Mouse (Mus musculus) CH12.LX (cell line): Measurements from ENCODE around the gene Cnnm3. TPM values are rescaled to one million over a fixed set of nuclear protein-coding genes. Genes with fewer than 3 reads are reported as not detected.

Experiments used
- DNase-seq: peaks from one replicate; pipeline ENCODE4 v3.0.0-alpha.2; 2013; ENCODE audit errors: extremely low read depth
- H3K27ac ChIP-seq: 2 replicates; pipeline ENCODE4 v1.5.1; 2012; ENCODE audit warnings: low read depth, mild to moderate bottlenecking, control low read depth, moderate library complexity; ENCODE audit not compliant: insufficient read depth
- H3K27me3 ChIP-seq: replicated peaks from 2 replicates; pipeline ENCODE3; 2012; ENCODE audit warnings: inconsistent platforms
- H3K36me3 ChIP-seq, 2 experiments: replicated peaks in 1 of 2; 2 replicates each; pipeline versions ENCODE3 to v1.6.1; 2012; ENCODE audit warnings: inconsistent platforms in 1 of 2, low read length in 1 of 2, mild to moderate bottlenecking in 1 of 2, mixed read lengths in 1 of 2, moderate library complexity in 1 of 2; ENCODE audit not compliant: control insufficient read depth in 1 of 2, insufficient read depth in 1 of 2
- H3K4me1 ChIP-seq, 2 experiments: 2 replicates each; pipeline ENCODE4 v1.6.1; 2012; ENCODE audit warnings: inconsistent platforms in 1 of 2, moderate library complexity in 1 of 2; ENCODE audit not compliant: insufficient read depth in 2 of 2, control insufficient read depth in 1 of 2
- H3K4me2 ChIP-seq: 2 replicates; pipeline ENCODE4 v1.6.1; 2012; ENCODE audit warnings: low read depth, mild to moderate bottlenecking, control low read depth; ENCODE audit not compliant: poor library complexity, insufficient read depth, severe bottlenecking
- H3K4me3 ChIP-seq, 3 experiments: fragments of 150-350 bp in 1 of 3; sonication (generic) in 1 of 3; replicated peaks in 1 of 3; 2 replicates each; pipeline versions ENCODE3 to v1.5.1; 2011 to 2012; ENCODE audit warnings: low read depth in 2 of 3, low read length in 2 of 3, mild to moderate bottlenecking in 2 of 3, moderate library complexity in 2 of 3, control low read depth in 1 of 3, improper control_type of control experiment in 1 of 3, inconsistent platforms in 1 of 3, mixed read lengths in 1 of 3; ENCODE audit not compliant: poor library complexity in 1 of 3
- H3K79me2 ChIP-seq: replicated peaks from 2 replicates; pipeline ENCODE4 v1.6.1; 2012; ENCODE audit warnings: mild to moderate bottlenecking, moderate library complexity; ENCODE audit not compliant: control insufficient read depth, poor library complexity, insufficient read depth, severe bottlenecking; ENCODE audit errors: extremely low read depth
- H3K9ac ChIP-seq: 2 replicates; pipeline ENCODE4 v1.6.1; 2012; ENCODE audit warnings: low read depth, mild to moderate bottlenecking, control low read depth, moderate library complexity; ENCODE audit not compliant: insufficient read depth
- H3K9me3 ChIP-seq: replicated peaks from 2 replicates; pipeline ENCODE3; 2012; ENCODE audit warnings: low read length, inconsistent platforms, mixed read lengths
- CTCF ChIP-seq, 2 experiments: IDR thresholded peaks in 1 of 2; conservative IDR thresholded peaks in 1 of 2; 2 replicates each; pipeline ENCODE4 v1.5.1; 2011 to 2012; ENCODE audit warnings: low read depth in 2 of 2, low read length in 2 of 2, improper control_type of control experiment in 1 of 2, inconsistent platforms in 1 of 2, mild to moderate bottlenecking in 1 of 2, moderate library complexity in 1 of 2
- E2F4 ChIP-seq: IDR thresholded peaks from 2 replicates; pipeline ENCODE4 v1.6.1; 2011; ENCODE audit warnings: low read depth, low read length, improper control_type of control experiment; ENCODE audit not compliant: insufficient replicate concordance
- GABPA ChIP-seq: IDR thresholded peaks from 2 replicates; pipeline ENCODE4 v1.6.1; 2012; ENCODE audit warnings: low read depth, low read length, improper control_type of control experiment, inconsistent platforms; ENCODE audit not compliant: insufficient replicate concordance
- IRF4 ChIP-seq: IDR thresholded peaks from 2 replicates; pipeline ENCODE4 v1.6.1; 2014; ENCODE audit warnings: low read depth, mild to moderate bottlenecking, inconsistent platforms, low read length, improper control_type of control experiment
- JUN ChIP-seq: IDR thresholded peaks from 2 replicates; pipeline ENCODE4 v1.6.1; 2011; ENCODE audit warnings: low read depth, mild to moderate bottlenecking, low read length, improper control_type of control experiment, moderate library complexity; ENCODE audit not compliant: insufficient read depth
- KAT2A ChIP-seq: IDR thresholded peaks from 2 replicates; pipeline ENCODE4 v1.6.1; 2012; ENCODE audit warnings: low read length, improper control_type of control experiment, inconsistent platforms; ENCODE audit not compliant: insufficient replicate concordance
- MAX ChIP-seq: IDR thresholded peaks from 2 replicates; pipeline ENCODE4 v1.6.1; 2011; ENCODE audit warnings: low read length, improper control_type of control experiment
- MXI1 ChIP-seq: IDR thresholded peaks from 2 replicates; pipeline ENCODE4 v1.6.1; 2011; ENCODE audit warnings: mild to moderate bottlenecking, low read depth, low read length, improper control_type of control experiment
- MYC ChIP-seq: IDR thresholded peaks from 2 replicates; pipeline ENCODE4 v1.6.1; 2011; ENCODE audit warnings: low read depth, mild to moderate bottlenecking, improper control_type of control experiment, low read length
- PAX5 ChIP-seq: IDR thresholded peaks from 2 replicates; pipeline ENCODE4 v1.6.1; 2012; ENCODE audit warnings: low read length, inconsistent platforms, mixed read lengths
- POLR2AphosphoS2 ChIP-seq: IDR thresholded peaks from 2 replicates; pipeline ENCODE4 v1.6.1; 2011; ENCODE audit warnings: low read depth, low read length, improper control_type of control experiment
- RAD21 ChIP-seq: IDR thresholded peaks from 2 replicates; pipeline ENCODE4 v1.6.1; 2011; ENCODE audit warnings: low read depth, mild to moderate bottlenecking, low read length, improper control_type of control experiment, moderate library complexity
- SIN3A ChIP-seq: IDR thresholded peaks from 2 replicates; pipeline ENCODE4 v1.6.1; 2012; ENCODE audit warnings: low read length, improper control_type of control experiment, inconsistent platforms
- TCF12 ChIP-seq: IDR thresholded peaks from 2 replicates; pipeline ENCODE4 v1.6.1; 2014; ENCODE audit warnings: low read depth, mild to moderate bottlenecking, inconsistent platforms, low read length, improper control_type of control experiment
- USF1 ChIP-seq: IDR thresholded peaks from 2 replicates; pipeline ENCODE4 v1.6.1; 2014; ENCODE audit warnings: low read depth, mild to moderate bottlenecking, inconsistent platforms, low read length, improper control_type of control experiment
- USF2 ChIP-seq: conservative IDR thresholded peaks from 2 replicates; pipeline ENCODE4 v1.6.1; 2011; ENCODE audit warnings: low read depth, low read length, improper control_type of control experiment
- ZNF384 ChIP-seq: IDR thresholded peaks from 2 replicates; pipeline ENCODE4 v1.6.1; 2012; ENCODE audit warnings: low read depth, low read length, improper control_type of control experiment, inconsistent platforms
- dilution Hi-C: fragments of 300-500 bp; cut with MboI; formaldehyde crosslinking; loops from 2 replicates; pipeline ENCODE4 v1.14.3; 2020; ENCODE audit warnings: low sequenced_read_pairs; ENCODE audit not compliant: extremely low pct_unique_long_range_greater_than_20kb, extremely low pct_ligation_motif_present
- in situ Hi-C: fragments of 300-500 bp; cut with MboI; formaldehyde crosslinking; loops from 3 replicates; pipeline ENCODE4 v1.14.3; 2019; ENCODE audit warnings: low sequenced_read_pairs, low pct_ligation_motif_present, low pct_unique_long_range_greater_than_20kb, mixed read lengths
- polyA plus RNA-seq: library from polyadenylated mRNA; unstranded; fragments of >175 nt; gene quantifications from 2 replicates; pipeline ENCODE4 v1.2.1, GENCODE M21; 2012; ENCODE audit warnings: low read depth; ENCODE audit not compliant: insufficient read length
- total RNA-seq, 2 experiments: library from RNA; depleted of rRNA; stranded (reverse); fragments of 300-350 nt in 1 of 2; fragments of >200 nt in 1 of 2; gene quantifications; 2 replicates each; pipeline ENCODE4 v1.2.3; 2012 to 2014

Gene Cnnm3
- total and polyA plus RNA-seq, 3 experiments = 3.0 to 9.2 (median 8.8) TPM

DNA sequence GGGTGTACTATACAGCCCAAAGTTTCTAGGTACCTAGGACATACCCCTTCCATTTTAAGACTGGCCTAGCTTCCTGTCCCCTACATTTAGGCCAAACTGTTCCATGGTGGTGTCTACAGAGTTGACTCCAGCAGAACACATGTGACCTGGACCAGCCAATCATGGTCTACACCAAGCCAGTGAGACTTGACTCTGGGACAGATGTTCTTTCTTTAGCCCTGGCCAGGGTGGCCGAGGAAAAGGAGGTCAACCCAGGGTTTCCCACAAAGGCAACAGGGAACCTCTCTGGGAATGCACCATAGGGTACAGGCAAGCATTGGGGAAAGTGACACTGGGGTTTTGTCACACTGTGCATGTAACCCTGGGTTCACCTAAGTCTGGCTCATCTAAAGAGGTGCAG, 61.0 kb downstream of the Cnnm3 start:
- no peak overlapping the region for H3K4me2 ChIP-seq
- no peak for DNase-seq
- H3K36me3 ChIP-seq = no peaks in the 10 kb centered on the region
- no peaks in the 10 kb centered on the region for H3K27me3 ChIP-seq
- TF ChIP-seq POLR2AphosphoS2 (no peak), MYC (no peak), USF2 (peak; percentile 36), USF1 (peak; percentile 51)
- H3K27ac ChIP-seq = no peak overlapping the region
- H3K4me1 ChIP-seq = peaks cover 2 to 26% of the 10 kb centered on the region in 2 experiments; a peak in 3 of 4 replicates
- dilution Hi-C loops (no loop called here), in situ Hi-C loops (no loop called here)
- H3K4me3 ChIP-seq = no peak overlapping the region
- H3K9me3 ChIP-seq = no peaks in the 10 kb centered on the region
- no peaks in the 10 kb centered on the region for H3K79me2 ChIP-seq
- H3K9ac ChIP-seq = no peak overlapping the region

DNA sequence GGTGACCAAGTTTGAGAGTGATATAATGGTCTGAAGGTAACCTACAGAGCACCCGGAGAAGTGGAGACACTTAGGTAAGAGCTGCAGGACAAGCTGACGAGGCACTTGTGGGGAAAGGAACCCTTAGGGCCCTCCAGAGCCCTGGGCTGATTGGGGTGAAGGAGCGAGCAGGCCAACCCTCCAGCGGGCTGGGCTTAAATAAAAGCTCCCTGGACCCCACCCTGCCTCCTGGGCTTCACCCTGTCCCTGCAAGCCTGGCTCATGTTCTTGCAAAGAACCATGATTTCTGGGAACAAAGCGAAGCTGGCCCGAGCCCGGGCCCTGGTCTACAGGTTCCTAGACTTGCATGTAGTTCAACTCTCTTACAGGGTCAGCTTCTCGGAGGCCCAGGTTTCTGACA, 61.9 kb downstream of the Cnnm3 start:
- Histone ChIP-seq H3K9ac (no peak overlapping the region), H3K27me3 (no peaks in the 10 kb centered on the region), H3K4me2 (no peak overlapping the region), H3K4me1 (peaks cover 2 to 26% of the 10 kb centered on the region in 2 experiments; a peak in 3 of 4 replicates), H3K9me3 (no peaks in the 10 kb centered on the region), H3K27ac (no peak overlapping the region), H3K4me3 (no peak overlapping the region), H3K79me2 (no peaks in the 10 kb centered on the region), H3K36me3 (no peaks in the 10 kb centered on the region)
- no peak for TF ChIP-seq CTCF (conservative IDR thresholded peaks at IDR 0.05 in 1 of 2, IDR thresholded peaks at IDR 0.05 in 1 of 2; ENCODE audit: low read depth in 2 of 2, low read length in 2 of 2)
- TF ChIP-seq MYC = no peak
- no peak for TF ChIP-seq ZNF384
- no peak for TF ChIP-seq SIN3A
- TF ChIP-seq MXI1 = no peak
- TF ChIP-seq GABPA = no peak
- TF ChIP-seq JUN = no peak
- TF ChIP-seq IRF4 = no peak
- TF ChIP-seq PAX5 = no peak
- no peak for TF ChIP-seq MAX
- no peak for TF ChIP-seq RAD21
- TF ChIP-seq E2F4 = no peak
- TF ChIP-seq KAT2A = no peak
- no peak for TF ChIP-seq TCF12
- DNase-seq = no peak
- in situ Hi-C loops (no loop called here), dilution Hi-C loops (no loop called here)
